Mouse (Mus musculus) CD8-positive naive resting alpha-beta T cell, adult 2 months (primary cell): ENCODE measurements around the gene Cnksr2.

Experiments
- DNase-seq, 2 experiments: peaks; one replicate each; pipeline ENCODE4 v3.0.0; 2022; ENCODE audit warnings: low read depth in 2 of 2, low spot score in 2 of 2

Gene Cnksr2

GRCm38 (mm10) chrX:158043057-158043843 is at the start of gene Cnksr2:
Cnksr2 (minus strand) TSS chrX:158043294.
- no peak for DNase-seq

GRCm38 (mm10) chrX:158043844-158044140 is 698 bp upstream of the Cnksr2 start:
- no peak for DNase-seq

GRCm38 (mm10) chrX:158042255-158043056 is 638 bp downstream of the Cnksr2 start:
- no peak for DNase-seq

GRCm38 (mm10) chrX:158041703-158042102 is 1.4 kb downstream of the Cnksr2 start:
- DNase-seq = no peak

GRCm38 (mm10) chrX:157951698-157952097 is 91.4 kb downstream of the Cnksr2 start:
- no peak for DNase-seq

GRCm38 (mm10) chrX:157949256-157949655 is 93.8 kb downstream of the Cnksr2 start:
- DNase-seq = no peak

GRCm38 (mm10) chrX:157945121-157945520 is 98.0 kb downstream of the Cnksr2 start:
- DNase-seq = no peak

GRCm38 (mm10) chrX:157936611-157937010 is 106.5 kb downstream of the Cnksr2 start:
- DNase-seq = no peak

GRCm38 (mm10) chrX:157920093-157920492 is 123.0 kb downstream of the Cnksr2 start:
- no peak for DNase-seq

- no peak for DNase-seq
These were observed 213.1 kb downstream of the Cnksr2 start for GRCm38 (mm10) chrX:157829983-157830382.

- DNase-seq = no peak
These were observed 224.2 kb downstream of the Cnksr2 start for GRCm38 (mm10) chrX:157818921-157819260.

GRCm38 (mm10) chrX:157818207-157818920 is 224.7 kb downstream of the Cnksr2 start, which contains the start of gene Klhl34:
Klhl34 (plus strand) TSS chrX:157818435.
- no peak for DNase-seq

- DNase-seq = no peak
These were observed 225.4 kb downstream of the Cnksr2 start for GRCm38 (mm10) chrX:157817571-157818206.

GRCm38 (mm10) chrX:157809721-157810120 is 233.4 kb downstream of the Cnksr2 start:
- no peak for DNase-seq

- DNase-seq = no peak
These were observed 241.4 kb downstream of the Cnksr2 start for GRCm38 (mm10) chrX:157801669-157802068.
